In the genomic region with DNA sequence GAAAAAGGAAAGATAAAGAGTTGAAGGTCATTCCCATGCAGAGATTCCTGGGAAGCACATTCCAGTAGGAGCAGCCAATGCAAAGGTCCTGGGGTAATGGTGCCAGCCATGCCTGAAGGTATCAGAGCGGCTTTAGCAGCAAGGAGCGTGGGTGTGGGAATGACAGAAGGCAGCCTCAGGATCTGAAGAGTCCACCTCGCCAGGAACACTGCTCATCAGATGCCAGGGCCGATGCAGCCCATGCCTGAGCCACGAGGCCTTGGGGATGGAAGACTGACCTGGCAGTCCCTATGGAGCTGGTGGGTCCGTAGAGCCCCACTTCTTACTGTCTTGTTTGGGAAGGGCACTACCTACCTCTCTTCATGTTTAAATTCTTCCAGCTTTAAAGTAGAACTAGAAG, we compare ENCODE assay signal across 12 mouse cellular contexts.
"Had no signal": no experiment of that assay in that cellular context is flagged by ENCODE, and none has a peak within 500 bp of the region (broad histone marks: within the 10 kb centered on the region; RNA-seq: fewer than 3 reads in every experiment).

No protein-coding gene starts in this region.

- DNase-seq: left cerebral cortex, postnatal 4 days; liver; liver, embryonic 13.5 days; liver, postnatal 0 days; lung, adult 18-20 months; lung, adult 2 months; lung, embryonic 14.5 days; lung, postnatal 10 days; lung, postnatal 14 days; lung, postnatal 36 days; lung, postnatal 4 days; midbrain, embryonic 14.5 days had no signal
